Mouse (Mus musculus): ENCODE measurements around the gene Olfr649. TPM values are rescaled to one million over a fixed set of nuclear protein-coding genes. Genes with fewer than 3 reads are reported as not detected.

The Olfr649 gene
- total RNA-seq, 2 experiments from 2014 or later: not detected

Other genes with a start within 250 kb of the Olfr649 start
- gene Olfr635, start 224.8 kb downstream of the Olfr649 start, total RNA-seq (2021): under 1 TPM; 0.05 to 0.07 TPM
- not detected for gene Olfr638, start 197.2 kb downstream of the Olfr649 start, total RNA-seq (2021)
- gene Olfr639, start 178.7 kb downstream of the Olfr649 start, total RNA-seq (2021): under 1 TPM; 0.05 to 0.16 TPM
- gene Olfr640, start 170.4 kb downstream of the Olfr649 start, total RNA-seq (2021): not detected
- not detected for gene Olfr641, start 160.5 kb downstream of the Olfr649 start, total RNA-seq (2021)
- gene Olfr642, start 143.3 kb downstream of the Olfr649 start, total RNA-seq (2021): not detected
- not detected for gene 4930516K23Rik, start 134.5 kb downstream of the Olfr649 start, total RNA-seq (2021)
- not detected for gene Olfr644, start 124.1 kb downstream of the Olfr649 start, total RNA-seq (2021)
- gene Olfr645, start 110.5 kb downstream of the Olfr649 start, total RNA-seq (2021): not detected
- gene Olfr646, start 91.1 kb downstream of the Olfr649 start, total RNA-seq (2021): not detected
- not detected for gene Ubqln5, start 66.2 kb downstream of the Olfr649 start, total RNA-seq (2021)
- gene Olfr643, start 58.6 kb downstream of the Olfr649 start, total RNA-seq (2021): not detected
- gene Ubqln3, start 52.7 kb downstream of the Olfr649 start, total RNA-seq (2021): not detected
- gene Ubqlnl, start 45.4 kb downstream of the Olfr649 start, total RNA-seq (2021): not detected
- gene Olfm5, start 31.2 kb downstream of the Olfr649 start, total RNA-seq (2021): not detected
- under 1 TPM; 0.10 to 0.23 TPM for gene Olfr648, start 12.6 kb downstream of the Olfr649 start, total RNA-seq (2021)
- under 1 TPM; 0.30 to 0.59 TPM for gene Trim6, start 22.8 kb upstream of the Olfr649 start, total RNA-seq (2021)
- gene Trim34a, start 48.5 kb upstream of the Olfr649 start, total RNA-seq (2021): under 1 TPM; 0.69 to 0.96 TPM
- under 1 TPM; 0.25 to 0.94 TPM for gene Trim5, start 92.1 kb upstream of the Olfr649 start, total RNA-seq (2021)
- gene Trim12a, start 119.5 kb upstream of the Olfr649 start, total RNA-seq (2021): 1 to 10 TPM; 1.9 to 3.2 TPM
- under 1 TPM in 1 of 2 experiments, not detected in 1; 0.25 TPM for gene Trim34b, start 133.5 kb upstream of the Olfr649 start, total RNA-seq (2021)
- 1 to 10 TPM; 1.2 to 2.1 TPM for gene Trim12c, start 157.4 kb upstream of the Olfr649 start, total RNA-seq (2021)
- gene Trim30b, start 173.9 kb upstream of the Olfr649 start, total RNA-seq (2021): not detected
- not detected for gene Trim30c, start 204.9 kb upstream of the Olfr649 start, total RNA-seq (2021)